Mouse (Mus musculus) skeletal muscle tissue, adult 2 months (tissue): ENCODE results near the gene Gna13.

Source experiments
- DNase-seq: peaks from one replicate; pipeline ENCODE4 v3.0.0-alpha.2; 2012; ENCODE audit warnings: low read depth, low spot score

Gna13 gene

GRCm38 (mm10) chr11:109375412-109375811 lies 12.8 kb downstream of the Gna13 start:
- DNase-seq, result no peak

- no peak for DNase-seq
Measured at GRCm38 (mm10) chr11:109376484-109377143, 14.0 kb downstream of the Gna13 start.

- no peak for DNase-seq
Measured at GRCm38 (mm10) chr11:109377477-109377876, 14.8 kb downstream of the Gna13 start.

GRCm38 (mm10) chr11:109378051-109378450 lies 15.4 kb downstream of the Gna13 start:
- no peak for DNase-seq

GRCm38 (mm10) chr11:109380662-109381061 lies 18.0 kb downstream of the Gna13 start:
- no peak for DNase-seq

GRCm38 (mm10) chr11:109385296-109385695 lies 22.7 kb downstream of the Gna13 start:
- DNase-seq, result no peak

- DNase-seq, result no peak
Measured at GRCm38 (mm10) chr11:109389046-109389445, 26.4 kb downstream of the Gna13 start.

GRCm38 (mm10) chr11:109391200-109391599 lies 28.6 kb downstream of the Gna13 start:
- DNase-seq, result no peak

GRCm38 (mm10) chr11:109391760-109392159 lies 29.1 kb downstream of the Gna13 start:
- DNase-seq, result no peak

GRCm38 (mm10) chr11:109392601-109393000 lies 30.0 kb downstream of the Gna13 start:
- no peak for DNase-seq

GRCm38 (mm10) chr11:109394758-109395157 lies 32.1 kb downstream of the Gna13 start:
- no peak for DNase-seq

GRCm38 (mm10) chr11:109395291-109395690 lies 32.7 kb downstream of the Gna13 start:
- no peak for DNase-seq

GRCm38 (mm10) chr11:109406431-109406830 lies 43.8 kb downstream of the Gna13 start:
- DNase-seq, result no peak

- no peak for DNase-seq
Measured at GRCm38 (mm10) chr11:109410197-109410980, 47.8 kb downstream of the Gna13 start.

GRCm38 (mm10) chr11:109413617-109414016 lies 51.0 kb downstream of the Gna13 start, which contains the start of gene 9930022D16Rik:
Gene 9930022D16Rik, plus strand, starts transcription at chr11:109413917.
- no peak for DNase-seq

GRCm38 (mm10) chr11:109414802-109415201 lies 52.2 kb downstream of the Gna13 start:
- DNase-seq, result no peak

- DNase-seq, result no peak
Measured at GRCm38 (mm10) chr11:109416709-109417420, 54.2 kb downstream of the Gna13 start.

- no peak for DNase-seq
Measured at GRCm38 (mm10) chr11:109417472-109418040, 54.9 kb downstream of the Gna13 start.

GRCm38 (mm10) chr11:109419461-109419860 lies 56.8 kb downstream of the Gna13 start:
- no peak for DNase-seq

GRCm38 (mm10) chr11:109419961-109420566 lies 57.4 kb downstream of the Gna13 start:
- no peak for DNase-seq

- DNase-seq, result no peak
Measured at GRCm38 (mm10) chr11:109420567-109420962, 57.9 kb downstream of the Gna13 start.

GRCm38 (mm10) chr11:109421205-109421604 lies 58.6 kb downstream of the Gna13 start:
- no peak for DNase-seq
